Mouse (Mus musculus) left cerebral cortex, adult 6 months (tissue): Measurements from ENCODE around the gene Olfr1475. TPM values are rescaled to one million over a fixed set of nuclear protein-coding genes. Genes with fewer than 3 reads are reported as not detected.

ENCODE experiments used
- long read RNA-seq, 2 experiments: library from polyadenylated mRNA; unstranded; transcript quantifications; one replicate each; pipeline ENCODE4 v2.0.0; 2019 to 2020
- polyA plus RNA-seq: library from polyadenylated mRNA; unstranded; fragments of <200 nt; fragmentation: Nextera tagmentation; gene quantifications from 2 replicates; pipeline ENCODE4 v1.2.3, GENCODE M21; 2021

Olfr1475 gene
- not detected in 2 replicates for polyA plus RNA-seq
- long read RNA-seq, experiment 1, result 0 reads
- long read RNA-seq, experiment 2, result 0 reads

GRCm38 (mm10) chr19:13480096-13480495, at the start of gene Olfr1475:
Olfr1475 (minus strand) TSS chr19:13480196.

GRCm38 (mm10) chr19:13527613-13528012, 47.6 kb upstream of the Olfr1475 start, which contains the start of gene Olfr1480:
Olfr1480 (plus strand) TSS chr19:13527913.

GRCm38 (mm10) chr19:13500246-13500645, 20.2 kb upstream of the Olfr1475 start, which contains the start of gene Olfr1477:
Olfr1477 (plus strand) TSS chr19:13500546.

GRCm38 (mm10) chr19:13469265-13469664, 10.7 kb downstream of the Olfr1475 start, which contains the start of gene Olfr1474:
Olfr1474 (plus strand) TSS chr19:13469565.

GRCm38 (mm10) chr19:13455986-13456385, 24.0 kb downstream of the Olfr1475 start, which contains the start of gene Olfr1472:
Olfr1472 (minus strand) TSS chr19:13456086.

GRCm38 (mm10) chr19:13443109-13443508, 36.9 kb downstream of the Olfr1475 start, which contains the start of gene Olfr1471:
Olfr1471 (plus strand) TSS chr19:13443409.

Other genes with a start within 250 kb of the Olfr1475 start
- gene Olfr1463, start 248.9 kb downstream of the Olfr1475 start, polyA plus RNA-seq, result not detected in 2 replicates
- not detected in 2 replicates for gene Olfr1465, start 164.7 kb downstream of the Olfr1475 start, polyA plus RNA-seq
- not detected in 2 replicates for gene Olfr1466, start 141.3 kb downstream of the Olfr1475 start, polyA plus RNA-seq
- not detected in 2 replicates for gene Olfr1467, start 118.0 kb downstream of the Olfr1475 start, polyA plus RNA-seq
- not detected in 2 replicates for gene Olfr1469, start 72.3 kb downstream of the Olfr1475 start, polyA plus RNA-seq
- not detected in 2 replicates for gene Olfr1471, start 36.8 kb downstream of the Olfr1475 start, polyA plus RNA-seq
- gene Olfr1472, start 24.1 kb downstream of the Olfr1475 start, polyA plus RNA-seq, result not detected in 2 replicates
- gene Olfr1474, start 10.6 kb downstream of the Olfr1475 start, polyA plus RNA-seq, result not detected in 2 replicates
- gene Olfr1477, start 20.4 kb upstream of the Olfr1475 start, polyA plus RNA-seq, result not detected in 2 replicates
- gene Olfr1480, start 47.7 kb upstream of the Olfr1475 start, polyA plus RNA-seq, result not detected in 2 replicates
- gene Olfr1484, start 103.3 kb upstream of the Olfr1475 start, polyA plus RNA-seq, result not detected in 2 replicates
- gene Olfr1487, start 137.2 kb upstream of the Olfr1475 start, polyA plus RNA-seq, result not detected in 2 replicates
- 0.04 TPM in 1 of 2 replicates, not detected in the other for gene Olfr1489, start 151.4 kb upstream of the Olfr1475 start, polyA plus RNA-seq
- not detected in 2 replicates for gene Olfr1490, start 170.9 kb upstream of the Olfr1475 start, polyA plus RNA-seq
- not detected in 2 replicates for gene Olfr1491, start 217.1 kb upstream of the Olfr1475 start, polyA plus RNA-seq
- not detected in 2 replicates for gene Olfr1493-ps1, start 243.1 kb upstream of the Olfr1475 start, polyA plus RNA-seq